Mouse (Mus musculus) heart, postnatal 0 days (tissue): ENCODE results near the gene Brd2.
A peak's percentile ranks its signal among the peaks of the same experiment; 100 is the strongest.

Experiments
- CTCF ChIP-seq: IDR thresholded peaks from 2 replicates; pipeline ENCODE4 v1.5.1; 2016; ENCODE audit warnings: antibody characterized with exemption, control low read depth, low read depth
- EP300 ChIP-seq: IDR thresholded peaks from 2 replicates; pipeline ENCODE4 v1.6.1; 2016; ENCODE audit warnings: antibody characterized with exemption, low read depth

DNA sequence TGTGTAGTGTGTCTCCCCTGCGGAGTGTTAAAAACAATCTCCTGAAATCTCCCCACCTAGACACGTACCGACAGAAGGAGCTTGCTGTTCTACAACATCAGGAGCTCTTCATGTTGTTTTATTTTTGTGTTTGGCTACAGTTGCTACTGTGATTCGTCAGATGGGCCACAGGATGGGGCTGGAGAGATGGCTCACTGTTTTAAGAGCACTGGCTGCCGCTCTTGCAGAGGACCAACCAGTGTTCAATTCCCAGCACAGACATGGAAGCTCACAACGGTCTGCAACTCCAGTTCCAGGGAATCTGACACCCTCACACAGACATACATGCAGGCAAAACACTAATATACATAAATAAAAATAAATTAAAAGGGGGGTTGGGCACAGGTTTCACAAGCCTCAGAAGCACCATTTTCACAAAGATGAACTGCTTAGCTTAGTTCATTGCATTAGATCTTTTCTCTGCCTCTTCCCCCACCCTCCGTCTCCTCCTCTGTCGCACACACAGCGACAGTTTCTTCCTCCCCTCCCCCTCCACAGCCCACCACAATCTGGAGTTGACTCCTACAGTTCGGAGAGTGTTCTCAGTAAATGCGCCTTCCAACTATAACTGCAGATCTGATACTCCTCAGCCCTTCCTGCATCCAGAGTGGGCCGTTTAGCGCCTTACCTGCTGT, 6.0 kb upstream of the Brd2 start:
- TF ChIP-seq CTCF (0 out of 2 replicates have a peak, but pooled peaks have one; percentile 19), EP300 (no peak)
